Mouse (Mus musculus) small intestine, adult 2 months (tissue): Measurements from ENCODE around the gene Arv1. TPM values are rescaled to one million over a fixed set of nuclear protein-coding genes. Genes with fewer than 3 reads are reported as not detected.

Source experiments
- H3K27ac ChIP-seq: fragments of 200-500 bp; 2 replicates; pipeline ENCODE4 v1.5.1; 2012; ENCODE audit warnings: low read depth, low read length, control low read depth, inconsistent platforms; ENCODE audit not compliant: insufficient read depth
- H3K27me3 ChIP-seq: fragments of 200-500 bp; 2 replicates; pipeline ENCODE4 v1.6.1; 2012; ENCODE audit warnings: mild to moderate bottlenecking, moderate library complexity, low read length, inconsistent platforms; ENCODE audit not compliant: control insufficient read depth, insufficient read depth
- H3K36me3 ChIP-seq: fragments of 200-500 bp; 2 replicates; pipeline ENCODE4 v1.6.1; 2012; ENCODE audit warnings: mild to moderate bottlenecking, low read length, control low read depth, inconsistent platforms; ENCODE audit not compliant: control insufficient read depth, insufficient read depth
- H3K4me1 ChIP-seq: fragments of 200-500 bp; 2 replicates; pipeline ENCODE4 v1.6.1; 2012; ENCODE audit warnings: low read length, inconsistent platforms, mixed read lengths; ENCODE audit not compliant: control insufficient read depth, insufficient read depth, insufficient read length
- H3K4me3 ChIP-seq: fragments of 200-500 bp; 2 replicates; pipeline ENCODE4 v1.5.1; 2012; ENCODE audit warnings: low read depth, mild to moderate bottlenecking, control low read depth, inconsistent platforms, low read length, moderate library complexity
- CTCF ChIP-seq: fragments of 200-500 bp; IDR thresholded peaks from 2 replicates; pipeline ENCODE4 v1.5.1; 2012; ENCODE audit warnings: low read depth, mild to moderate bottlenecking, control low read depth, inconsistent platforms, low read length, moderate library complexity, mixed read lengths; ENCODE audit not compliant: insufficient replicate concordance, insufficient read length; ENCODE audit errors: extremely low read depth
- POLR2A ChIP-seq: fragments of 200-500 bp; IDR thresholded peaks from 2 replicates; pipeline ENCODE4 v1.6.1; 2012; ENCODE audit warnings: low read depth, mild to moderate bottlenecking, control low read depth, inconsistent platforms, low read length, moderate library complexity
- WGBS: fragments of 180-500 bp; shearing (Covaris S2); methylation state at CpG from one replicate; pipeline ENCODE4 v1.1.7; 2018; 5-methylcytosine and 5-hydroxymethylcytosine counted together
- polyA plus RNA-seq: library from polyadenylated mRNA; depleted of rRNA; stranded (reverse); fragments of >200 nt; gene quantifications from 2 replicates; pipeline ENCODE4 v1.2.3, GENCODE M21; 2012; rRNA removed

Gene Arv1
- polyA plus RNA-seq, 1 experiment: 6.5 TPM

DNA sequence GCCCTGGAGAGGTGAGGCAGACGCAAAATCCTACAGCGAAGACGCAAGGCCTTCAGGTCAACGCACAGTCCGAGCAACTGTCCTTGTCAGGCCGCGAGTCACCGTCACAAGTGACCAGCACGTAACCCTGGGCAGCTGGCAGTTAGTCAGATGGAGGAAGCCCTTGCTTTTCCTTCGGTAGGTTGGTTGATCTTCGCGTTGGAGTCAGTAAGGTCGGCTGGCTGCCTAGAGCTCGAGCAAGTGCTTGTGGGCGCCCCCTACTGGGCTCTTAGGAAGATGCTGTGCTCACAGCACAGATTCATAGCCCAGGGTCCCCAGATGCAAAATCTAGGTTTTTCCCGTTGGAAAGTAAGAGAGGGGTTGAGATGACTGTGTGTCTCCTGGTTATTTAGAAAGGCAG is 53.8 kb downstream of the Arv1 start:
- peaks cover 3% of the 10 kb centered on the region; the same call in 1 of the 2 replicates for H3K4me1 ChIP-seq
- 13% methylated on average over 16 of the region's 16 CpGs for WGBS
- no peaks in the 10 kb centered on the region for H3K36me3 ChIP-seq
- no peaks in the 10 kb centered on the region for H3K27me3 ChIP-seq
- H3K27ac ChIP-seq: no peak overlapping the region
- no peak for TF ChIP-seq POLR2A
- TF ChIP-seq CTCF: peak; percentile 87
- H3K4me3 ChIP-seq: peak overlapping the region; percentile 9; the same call in 1 of the 2 replicates

DNA sequence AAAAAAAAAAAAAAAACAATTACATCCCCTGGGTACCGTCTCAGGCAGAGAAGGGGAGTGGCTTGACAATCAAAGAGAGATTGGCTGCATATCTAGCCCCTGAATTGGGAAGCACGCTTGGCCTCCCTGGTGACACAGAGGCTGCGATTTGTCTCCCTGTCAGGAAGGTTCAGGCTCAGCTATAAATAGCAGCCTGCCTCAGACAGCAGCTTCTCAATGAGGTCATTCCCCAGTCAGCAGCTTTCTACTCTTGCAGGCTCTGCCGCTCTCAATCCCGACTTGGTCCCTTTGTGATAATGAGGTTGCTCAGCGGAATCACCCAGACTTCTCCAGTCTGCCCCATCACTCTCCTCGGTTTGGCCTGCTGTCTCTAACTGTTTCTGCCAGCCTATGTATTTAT is 58.3 kb downstream of the Arv1 start:
- Histone ChIP-seq H3K4me1 (peaks cover 3% of the 10 kb centered on the region; the same call in 1 of the 2 replicates), H3K27ac (no peak overlapping the region), H3K27me3 (no peaks in the 10 kb centered on the region), H3K36me3 (no peaks in the 10 kb centered on the region), H3K4me3 (no peak overlapping the region)
- TF ChIP-seq CTCF: no peak
- no peak for TF ChIP-seq POLR2A
- 13% methylated on average over 7 of the region's 7 CpGs for whole genome bisulfite sequencing

DNA sequence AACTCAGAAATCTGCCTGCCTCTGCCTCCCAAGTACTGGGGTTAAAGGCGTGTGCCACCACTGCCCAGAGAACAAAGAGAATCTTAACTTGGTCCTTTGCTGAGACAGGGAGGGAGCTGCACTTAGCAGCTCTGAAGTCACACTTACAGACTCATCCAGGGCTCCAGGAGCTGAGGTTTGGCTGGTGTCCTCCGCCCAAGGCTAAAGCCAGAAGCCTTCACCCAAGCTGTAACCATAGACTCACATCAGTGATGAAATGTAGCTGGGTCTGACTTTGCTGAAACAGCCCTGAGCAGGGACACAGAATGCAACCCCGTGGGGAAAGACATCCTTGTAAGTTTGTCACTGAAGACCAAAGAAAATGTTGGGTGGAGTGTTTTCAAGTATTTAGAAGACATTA is 60.5 kb downstream of the Arv1 start:
- Histone ChIP-seq H3K4me3 (no peak overlapping the region), H3K27me3 (no peaks in the 10 kb centered on the region), H3K4me1 (no peaks in the 10 kb centered on the region), H3K36me3 (no peaks in the 10 kb centered on the region), H3K27ac (no peak overlapping the region)
- WGBS: 78% methylated on average over 3 of the region's 3 CpGs
- TF ChIP-seq POLR2A: no peak
- TF ChIP-seq CTCF: no peak

DNA sequence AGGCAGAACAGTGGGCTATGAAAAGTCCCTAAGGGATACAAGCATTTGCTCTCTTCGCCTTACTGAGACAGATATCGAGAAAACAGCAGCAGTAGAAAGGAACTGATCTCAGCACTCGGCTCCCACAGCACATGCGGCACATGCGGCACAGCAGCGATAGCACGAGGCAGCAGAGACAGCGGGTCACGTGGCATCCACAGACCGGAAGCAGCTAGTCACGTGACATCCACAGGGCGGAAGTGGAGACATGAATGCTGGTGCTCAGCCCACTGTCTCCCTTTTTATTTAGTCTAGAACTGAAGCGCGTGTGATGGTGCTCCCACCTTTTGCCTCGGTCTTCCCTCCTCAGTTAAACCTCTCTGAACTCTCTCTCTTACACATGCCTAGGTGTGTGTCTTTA is 61.3 kb downstream of the Arv1 start:
- Histone ChIP-seq H3K4me3 (no peak overlapping the region), H3K36me3 (no peaks in the 10 kb centered on the region), H3K27me3 (no peaks in the 10 kb centered on the region), H3K27ac (no peak overlapping the region), H3K4me1 (no peaks in the 10 kb centered on the region)
- 88% methylated on average over 15 of the region's 15 CpGs for WGBS
- TF ChIP-seq CTCF: no peak
- TF ChIP-seq POLR2A: no peak

Other genes with a start within 250 kb of the Arv1 start
- gene Cog2, start 201.4 kb upstream of the Arv1 start, polyA plus RNA-seq: 8.3 and 14.7 TPM in 2 replicates
- 10.7 and 36.2 TPM in 2 replicates for gene Agt, start 152.4 kb upstream of the Arv1 start, polyA plus RNA-seq
- 8.2 and 11.4 TPM in 2 replicates for gene Capn9, start 146.0 kb upstream of the Arv1 start, polyA plus RNA-seq
- gene 2310022B05Rik, start 58.8 kb upstream of the Arv1 start, polyA plus RNA-seq: 11.7 and 35.0 TPM in 2 replicates
- gene Ttc13, start 156 bp upstream of the Arv1 start, polyA plus RNA-seq: 8.1 and 11.4 TPM in 2 replicates
- 1.4 and 1.7 TPM in 2 replicates for gene Fam89a, start 29.7 kb downstream of the Arv1 start, polyA plus RNA-seq
- 0.05 and 0.09 TPM in 2 replicates for gene Trim67, start 71.0 kb downstream of the Arv1 start, polyA plus RNA-seq
- gene Gnpat, start 140.9 kb downstream of the Arv1 start, polyA plus RNA-seq: 12.1 and 17.6 TPM in 2 replicates
- 3.3 and 5.4 TPM in 2 replicates for gene 2810004N23Rik, start 141.0 kb downstream of the Arv1 start, polyA plus RNA-seq
- 7.0 and 9.1 TPM in 2 replicates for gene Exoc8, start 175.6 kb downstream of the Arv1 start, polyA plus RNA-seq
- 4.2 and 9.0 TPM in 2 replicates for gene Sprtn, start 175.7 kb downstream of the Arv1 start, polyA plus RNA-seq
- gene Egln1, start 227.2 kb downstream of the Arv1 start, polyA plus RNA-seq: 10.6 and 20.1 TPM in 2 replicates